Mouse (Mus musculus): ENCODE data around the gene Acss1. TPM values are rescaled to one million over a fixed set of nuclear protein-coding genes. Genes with fewer than 3 reads are reported as not detected.

Gene Acss1
- polyA plus RNA-seq, 1 experiment from 2014 or later = 18.4 TPM

GRCm38 (mm10) chr2:150662007-150662406 is 6.3 kb downstream of the Acss1 start:
- Histone ChIP-seq H3K4me1 (ENCODE audit: control insufficient read depth, insufficient read depth, low read length) (peaks cover 28% of the 10 kb centered on the region), H3K36me3 (ENCODE audit: control insufficient read depth, insufficient read depth, low read length) (peaks cover 13% of the 10 kb centered on the region), H3K27ac (ENCODE audit: low read depth, low read length) (no peak overlapping the region), H3K27me3 (replicated peaks; ENCODE audit: control insufficient read depth, insufficient read depth, low read length) (no peaks in the 10 kb centered on the region), H3K9me3 (replicated peaks; ENCODE audit: control insufficient read depth, low read length) (no peaks in the 10 kb centered on the region), H3K4me3 (ENCODE audit: low read depth, low read length) (no peak overlapping the region), H3K4me2 (ENCODE audit: low read length) (no peak overlapping the region), H3K9ac (ENCODE audit: low read length) (no peak overlapping the region)
- 83% methylated on average over 2 of the region's 2 CpGs for whole genome bisulfite sequencing
- ATAC-seq = no peak
- DNase-seq (ENCODE audit: low spot score) = no peak

DNA sequence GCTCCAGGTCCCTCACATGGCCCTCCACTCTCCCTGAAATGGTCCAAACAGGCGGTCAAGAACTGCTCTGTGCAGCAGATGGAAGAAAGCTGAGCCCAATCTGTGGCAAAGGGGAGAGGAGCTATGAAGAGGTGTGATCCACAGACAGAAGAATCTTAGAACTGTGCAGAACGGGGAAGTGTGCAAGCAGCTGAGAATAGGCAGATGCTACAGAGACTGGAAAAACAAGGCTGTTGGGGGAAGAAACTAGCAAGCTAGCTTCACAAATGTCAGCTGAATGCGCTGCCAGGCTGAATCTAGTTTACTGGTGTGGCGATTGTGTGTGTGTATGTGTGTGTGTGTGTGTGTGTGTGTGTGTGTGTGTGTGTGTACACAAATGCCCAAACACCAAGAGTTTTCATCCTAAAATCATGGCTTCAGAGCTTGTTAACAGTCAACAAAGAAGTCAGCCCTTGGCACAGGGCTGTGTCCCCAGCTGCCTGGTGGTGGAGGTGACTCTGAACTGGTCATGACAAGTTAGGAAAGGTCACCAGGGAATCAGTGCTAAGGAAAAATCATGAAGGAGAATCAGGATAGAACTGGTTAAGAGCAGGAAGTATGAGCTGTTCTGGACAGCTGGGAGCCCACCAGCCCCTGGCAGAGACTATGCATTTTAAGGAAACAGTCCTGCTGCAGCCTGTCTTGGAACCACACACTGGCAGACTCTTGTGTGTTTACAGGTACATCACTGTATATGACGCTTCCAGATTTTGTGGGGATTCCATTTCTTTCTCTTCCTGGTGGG is 7.4 kb downstream of the Acss1 start:
- peaks cover 30% of the 10 kb centered on the region for H3K4me1 ChIP-seq (ENCODE audit: control insufficient read depth, insufficient read depth, low read length)
- ATAC-seq (peak; percentile 33; the same call in 1 of the 2 replicates), DNase-seq (ENCODE audit: low spot score) (no peak)
- no peaks in the 10 kb centered on the region for H3K9me3 ChIP-seq (replicated peaks; ENCODE audit: control insufficient read depth, low read length)
- no peak overlapping the region for H3K4me2 ChIP-seq (ENCODE audit: low read length)
- H3K27me3 ChIP-seq (replicated peaks; ENCODE audit: control insufficient read depth, insufficient read depth, low read length) = no peaks in the 10 kb centered on the region
- H3K4me3 ChIP-seq (ENCODE audit: low read depth, low read length) = no peak overlapping the region
- 80% methylated on average over 5 of the region's 5 CpGs for WGBS
- peaks cover 15% of the 10 kb centered on the region for H3K36me3 ChIP-seq (ENCODE audit: control insufficient read depth, insufficient read depth, low read length)
- H3K9ac ChIP-seq (ENCODE audit: low read length) = no peak overlapping the region
- H3K27ac ChIP-seq (ENCODE audit: low read depth, low read length) = 0 out of 2 replicates have a peak overlapping the region, but pooled peaks have one; percentile 14

DNA sequence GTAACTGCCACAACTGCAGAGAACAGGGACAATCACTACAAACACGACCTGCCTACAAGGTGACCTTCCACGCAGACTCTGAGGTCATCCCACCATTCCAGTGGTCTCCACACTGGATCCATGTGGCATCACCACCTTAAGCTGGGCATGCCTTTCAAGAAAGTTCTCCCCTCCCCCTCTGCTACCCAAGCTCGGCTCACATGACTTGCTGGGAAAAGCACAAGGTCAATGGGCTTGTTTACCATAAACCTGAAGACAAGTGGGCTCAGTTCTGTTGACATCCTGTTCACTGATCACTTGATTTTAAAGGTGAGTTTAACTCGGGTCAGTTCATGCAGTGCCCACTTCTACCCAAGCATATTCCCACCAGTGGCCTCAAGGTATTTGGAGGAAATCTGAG is 8.3 kb downstream of the Acss1 start:
- Histone ChIP-seq H3K36me3 (ENCODE audit: control insufficient read depth, insufficient read depth, low read length) (peaks cover 15% of the 10 kb centered on the region), H3K9me3 (replicated peaks; ENCODE audit: control insufficient read depth, low read length) (no peaks in the 10 kb centered on the region), H3K4me1 (ENCODE audit: control insufficient read depth, insufficient read depth, low read length) (peaks cover 26% of the 10 kb centered on the region), H3K4me3 (ENCODE audit: low read depth, low read length) (no peak overlapping the region), H3K27me3 (replicated peaks; ENCODE audit: control insufficient read depth, insufficient read depth, low read length) (no peaks in the 10 kb centered on the region), H3K27ac (ENCODE audit: low read depth, low read length) (no peak overlapping the region), H3K9ac (ENCODE audit: low read length) (no peak overlapping the region), H3K4me2 (ENCODE audit: low read length) (no peak overlapping the region)
- DNase-seq (ENCODE audit: low spot score) (no peak), ATAC-seq (no peak)
- 63% methylated on average over 4 of the region's 4 CpGs for WGBS

DNA sequence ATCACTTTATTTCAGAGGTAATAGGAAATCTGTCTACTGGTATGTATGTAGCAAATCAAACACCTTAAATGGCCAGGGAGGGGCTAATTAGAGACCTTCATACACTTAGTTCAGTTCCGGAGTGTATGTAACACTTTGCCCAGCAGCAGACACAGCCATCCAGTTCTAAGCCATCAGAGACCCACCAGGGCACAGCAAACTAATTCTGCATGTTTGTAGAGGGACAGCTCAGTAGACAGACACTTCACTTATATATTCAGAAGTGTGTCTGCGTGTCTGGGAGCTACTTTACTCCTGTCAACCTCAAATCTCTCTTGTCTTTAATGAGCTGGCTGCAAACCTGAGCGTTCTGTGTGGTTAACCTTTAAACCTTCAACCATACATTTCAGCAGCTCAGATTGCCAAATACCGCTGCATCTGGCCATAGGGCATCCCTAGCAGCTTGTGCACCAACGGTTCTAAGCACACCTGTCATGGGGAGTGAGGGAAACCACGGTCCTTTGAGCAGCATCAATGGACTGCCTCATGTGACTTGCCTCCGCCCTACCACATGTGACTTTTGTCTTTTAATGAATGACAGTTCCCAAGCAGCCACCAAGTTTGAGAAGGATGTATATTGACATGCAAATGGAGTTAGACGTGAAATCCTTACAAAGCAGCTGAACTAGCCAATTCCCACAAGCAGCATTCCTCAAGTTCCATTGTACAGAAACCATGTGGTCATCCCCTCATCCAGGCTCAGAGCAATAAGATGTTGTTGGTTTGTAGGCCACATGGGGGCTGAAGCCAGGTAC is 11.1 kb downstream of the Acss1 start:
- peak; percentile 76 for DNase-seq (ENCODE audit: low spot score)
- ATAC-seq = peak; percentile 89
- Histone ChIP-seq H3K4me2 (ENCODE audit: low read length) (no peak overlapping the region), H3K27me3 (replicated peaks; ENCODE audit: control insufficient read depth, insufficient read depth, low read length) (no peaks in the 10 kb centered on the region), H3K36me3 (ENCODE audit: control insufficient read depth, insufficient read depth, low read length) (peaks cover 18% of the 10 kb centered on the region), H3K4me1 (ENCODE audit: control insufficient read depth, insufficient read depth, low read length) (peaks cover 12% of the 10 kb centered on the region), H3K27ac (ENCODE audit: low read depth, low read length) (peak overlapping the region; percentile 79), H3K4me3 (ENCODE audit: low read depth, low read length) (no peak overlapping the region), H3K9me3 (replicated peaks; ENCODE audit: control insufficient read depth, low read length) (no peaks in the 10 kb centered on the region), H3K9ac (ENCODE audit: low read length) (no peak overlapping the region)
- WGBS = 20% methylated on average over 8 of the region's 8 CpGs

- H3K9me3 ChIP-seq (replicated peaks; ENCODE audit: control insufficient read depth, low read length) = no peaks in the 10 kb centered on the region
- DNase-seq (ENCODE audit: low spot score) = no peak
- no peak overlapping the region for H3K4me2 ChIP-seq (ENCODE audit: low read length)
- H3K27ac ChIP-seq (ENCODE audit: low read depth, low read length) = peak overlapping the region; percentile 33; the same call in 1 of the 2 replicates
- no peaks in the 10 kb centered on the region for H3K27me3 ChIP-seq (replicated peaks; ENCODE audit: control insufficient read depth, insufficient read depth, low read length)
- 92% methylated on average over 3 of the region's 3 CpGs for WGBS
- no peak for ATAC-seq
- no peak overlapping the region for H3K4me3 ChIP-seq (ENCODE audit: low read depth, low read length)
- no peak overlapping the region for H3K9ac ChIP-seq (ENCODE audit: low read length)
- peaks cover 11% of the 10 kb centered on the region for H3K4me1 ChIP-seq (ENCODE audit: control insufficient read depth, insufficient read depth, low read length)
- H3K36me3 ChIP-seq (ENCODE audit: control insufficient read depth, insufficient read depth, low read length) = peaks cover 18% of the 10 kb centered on the region
Observed at GRCm38 (mm10) chr2:150656112-150656511, 12.2 kb downstream of the Acss1 start.

DNA sequence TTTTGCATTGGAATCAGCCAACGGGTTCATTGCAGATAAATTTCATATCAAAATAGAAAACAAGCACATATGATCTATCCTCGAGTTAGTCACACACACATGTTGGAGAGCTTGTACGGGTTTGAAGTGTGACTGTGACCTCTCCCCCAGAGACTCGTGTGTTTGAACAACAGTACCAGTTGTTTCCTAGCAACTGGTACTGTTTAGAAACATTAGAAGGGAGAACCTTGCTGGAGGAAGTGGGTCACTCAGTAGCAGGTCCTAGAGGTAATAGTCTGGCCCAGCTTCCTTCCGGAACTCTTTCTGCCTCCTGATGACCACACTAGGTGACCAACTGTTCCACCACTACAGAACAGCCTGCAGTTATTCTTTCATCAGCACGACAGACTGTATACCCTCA is 13.0 kb downstream of the Acss1 start:
- DNase-seq (ENCODE audit: low spot score) = no peak
- Histone ChIP-seq H3K27me3 (replicated peaks; ENCODE audit: control insufficient read depth, insufficient read depth, low read length) (no peaks in the 10 kb centered on the region), H3K27ac (ENCODE audit: low read depth, low read length) (no peak overlapping the region), H3K9ac (ENCODE audit: low read length) (no peak overlapping the region), H3K4me2 (ENCODE audit: low read length) (no peak overlapping the region), H3K4me1 (ENCODE audit: control insufficient read depth, insufficient read depth, low read length) (peaks cover 16% of the 10 kb centered on the region), H3K4me3 (ENCODE audit: low read depth, low read length) (no peak overlapping the region), H3K36me3 (ENCODE audit: control insufficient read depth, insufficient read depth, low read length) (peaks cover 18% of the 10 kb centered on the region), H3K9me3 (replicated peaks; ENCODE audit: control insufficient read depth, low read length) (no peaks in the 10 kb centered on the region)
- WGBS = 89% methylated on average over 6 of the region's 6 CpGs
- no peak for ATAC-seq

- H3K9ac ChIP-seq (ENCODE audit: low read length) = no peak overlapping the region
- DNase-seq (ENCODE audit: low spot score) (no peak), ATAC-seq (no peak)
- no peaks in the 10 kb centered on the region for H3K9me3 ChIP-seq (replicated peaks; ENCODE audit: control insufficient read depth, low read length)
- no peaks in the 10 kb centered on the region for H3K27me3 ChIP-seq (replicated peaks; ENCODE audit: control insufficient read depth, insufficient read depth, low read length)
- H3K4me3 ChIP-seq (ENCODE audit: low read depth, low read length) = no peak overlapping the region
- H3K4me1 ChIP-seq (ENCODE audit: control insufficient read depth, insufficient read depth, low read length) = peaks cover 17% of the 10 kb centered on the region
- peaks cover 16% of the 10 kb centered on the region for H3K36me3 ChIP-seq (ENCODE audit: control insufficient read depth, insufficient read depth, low read length)
- 88% methylated on average over 2 of the region's 2 CpGs for WGBS
- H3K27ac ChIP-seq (ENCODE audit: low read depth, low read length) = no peak overlapping the region
- no peak overlapping the region for H3K4me2 ChIP-seq (ENCODE audit: low read length)
Observed at GRCm38 (mm10) chr2:150654814-150655213, 13.5 kb downstream of the Acss1 start.

- WGBS = 72% methylated on average over 9 of the region's 9 CpGs
- 0 out of 2 replicates have a peak, but pooled peaks cover 5% of the 10 kb centered on the region for H3K36me3 ChIP-seq (ENCODE audit: control insufficient read depth, insufficient read depth, low read length)
- H3K9me3 ChIP-seq (replicated peaks; ENCODE audit: control insufficient read depth, low read length) = no peaks in the 10 kb centered on the region
- no peak for ATAC-seq
- H3K4me3 ChIP-seq (ENCODE audit: low read depth, low read length) = no peak overlapping the region
- no peaks in the 10 kb centered on the region for H3K27me3 ChIP-seq (replicated peaks; ENCODE audit: control insufficient read depth, insufficient read depth, low read length)
- no peak for DNase-seq (ENCODE audit: low spot score)
- peaks cover 32% of the 10 kb centered on the region for H3K4me1 ChIP-seq (ENCODE audit: control insufficient read depth, insufficient read depth, low read length)
- no peak overlapping the region for H3K4me2 ChIP-seq (ENCODE audit: low read length)
- no peak overlapping the region for H3K27ac ChIP-seq (ENCODE audit: low read depth, low read length)
- no peak overlapping the region for H3K9ac ChIP-seq (ENCODE audit: low read length)
Observed at GRCm38 (mm10) chr2:150651366-150651765, 16.9 kb downstream of the Acss1 start.

All from forebrain, embryonic 14.5 days (tissue).